Mouse (Mus musculus): ENCODE data around the gene Olfr224.

DNA sequence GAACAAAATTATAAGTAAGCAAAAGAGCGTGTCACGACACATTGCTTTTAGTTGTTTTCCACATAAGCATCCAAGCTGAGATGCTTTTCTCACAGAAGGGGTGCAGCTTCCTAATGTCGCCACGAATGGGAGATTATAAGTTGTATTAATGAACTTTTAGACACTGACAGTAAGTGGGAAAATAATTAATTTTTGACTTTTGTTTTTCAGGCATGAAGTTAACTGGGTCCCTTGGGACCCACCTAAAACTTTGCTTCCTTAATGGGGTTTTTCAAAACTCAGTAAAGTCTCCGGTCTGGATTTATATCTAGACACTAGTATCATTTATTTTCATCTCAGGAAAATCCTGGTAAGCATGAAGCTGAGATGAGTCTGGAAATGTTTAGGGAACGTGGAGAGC is 24.5 kb upstream of the Olfr224 start, which contains the start of gene Olfr324:
- TF ChIP-seq POLR2A (IDR thresholded peaks at IDR 0.05; ENCODE audit: control insufficient read depth in 1 of 2, insufficient read depth in 1 of 2, low read depth in 1 of 2, low read length in 2 of 2, poor library complexity in 1 of 2) (no peak), CTCF (IDR thresholded peaks at IDR 0.05 in 2 of 3, conservative IDR thresholded peaks at IDR 0.05 in 1 of 3; ENCODE audit: control insufficient read depth in 1 of 3, insufficient read depth in 1 of 3, low read depth in 2 of 3, low read length in 3 of 3, poor library complexity in 1 of 3, severe bottlenecking in 1 of 3) (no peak), TCF12 (IDR thresholded peaks at IDR 0.05; ENCODE audit: low read depth, low read length) (no peak), HCFC1 (IDR thresholded peaks at IDR 0.05; ENCODE audit: low read depth, low read length) (no peak)
